Mouse (Mus musculus) liver, embryonic 15.5 days (tissue): ENCODE results near the gene Ptma. TPM values are rescaled to one million over a fixed set of nuclear protein-coding genes. Genes with fewer than 3 reads are reported as not detected.
"Not testable (repeated sequence)": the region's sequence is repeated elsewhere in the genome, so short reads cannot be mapped to it uniquely, and the experiment has no call there.

Experiments used
- ATAC-seq: fragments of 200-750 bp; cut with Nextera tagmentation; 2 replicates; pipeline ENCODE4 v1.8.0; 2017; ENCODE audit warnings: moderate number of reproducible peaks, mild to moderate bottlenecking, moderate library complexity; ENCODE audit not compliant: insufficient read depth
- H3K27ac ChIP-seq: fragments of 300-500 bp; sonication (generic); replicated peaks from 2 replicates; pipeline ENCODE4 v1.5.1; 2015; ENCODE audit warnings: mild to moderate bottlenecking, inconsistent platforms
- H3K27me3 ChIP-seq: fragments of 300-500 bp; sonication (generic); 2 replicates; pipeline ENCODE4 v1.6.1; 2015; ENCODE audit warnings: mild to moderate bottlenecking, inconsistent platforms
- H3K36me3 ChIP-seq: fragments of 300-500 bp; sonication (generic); replicated peaks from 2 replicates; pipeline ENCODE4 v1.6.1; 2015; ENCODE audit warnings: moderate library complexity, mild to moderate bottlenecking, inconsistent platforms
- H3K4me1 ChIP-seq: fragments of 300-500 bp; sonication (generic); replicated peaks from 2 replicates; pipeline ENCODE4 v1.6.1; 2015; ENCODE audit warnings: inconsistent platforms
- H3K4me2 ChIP-seq: fragments of 300-500 bp; sonication (generic); 2 replicates; pipeline ENCODE4 v1.6.1; 2015; ENCODE audit warnings: moderate library complexity, mild to moderate bottlenecking, inconsistent platforms
- H3K4me3 ChIP-seq: fragments of 300-500 bp; sonication (generic); replicated peaks from 2 replicates; pipeline ENCODE4 v1.5.1; 2015; ENCODE audit warnings: mild to moderate bottlenecking, inconsistent platforms
- H3K9ac ChIP-seq: fragments of 300-500 bp; sonication (generic); 2 replicates; pipeline ENCODE4 v1.6.1; 2015; ENCODE audit warnings: moderate library complexity, mild to moderate bottlenecking, inconsistent platforms
- H3K9me3 ChIP-seq: fragments of 300-500 bp; sonication (generic); replicated peaks from 2 replicates; pipeline ENCODE4 v1.6.1; 2016; ENCODE audit warnings: inconsistent platforms
- whole genome bisulfite sequencing: fragments of 180-500 bp; shearing (Covaris S2); methylation state at CpG from one replicate; pipeline ENCODE4 v1.1.7; 2015; ENCODE audit warnings: mixed read lengths; ENCODE audit not compliant: insufficient replicate concordance; 5-methylcytosine and 5-hydroxymethylcytosine counted together
- polyA plus RNA-seq: library from polyadenylated mRNA; unstranded; fragments of >200 nt; fragmentation: Nextera tagmentation; extraction: Ambion mirVana; gene quantifications from 2 replicates; pipeline ENCODE4 v1.2.1, GENCODE M21; 2015

Ptma gene
- polyA plus RNA-seq, 1 experiment from 2014 or later = 778 TPM

- Histone ChIP-seq H3K36me3 (no peaks in the 10 kb centered on the region), H3K4me2 (peak overlapping the region; percentile 87), H3K27me3 (peaks cover 15% of the 10 kb centered on the region), H3K4me1 (peaks cover 75% of the 10 kb centered on the region), H3K9ac (peak overlapping the region; percentile 58), H3K9me3 (no peaks in the 10 kb centered on the region), H3K4me3 (peak overlapping the region; percentile 61), H3K27ac (peak overlapping the region; percentile 78)
- ATAC-seq = peak; percentile 75
- under 1% methylated on average over 64 of the region's 64 CpGs for WGBS
These were observed 22.4 kb upstream of the Ptma start for GRCm38 (mm10) chr1:86503906-86504696.

- peak overlapping the region; percentile 87 for H3K4me2 ChIP-seq
- WGBS = 17% methylated on average over 19 of the region's 19 CpGs
- H3K27me3 ChIP-seq = peaks cover 15% of the 10 kb centered on the region
- peak overlapping the region; percentile 61 for H3K4me3 ChIP-seq
- no peak for ATAC-seq
- H3K4me1 ChIP-seq = peaks cover 78% of the 10 kb centered on the region
- H3K9me3 ChIP-seq = no peaks in the 10 kb centered on the region
- peak overlapping the region; percentile 78 for H3K27ac ChIP-seq
- H3K36me3 ChIP-seq = no peaks in the 10 kb centered on the region
- peak overlapping the region; percentile 58 for H3K9ac ChIP-seq
These were observed 21.7 kb upstream of the Ptma start for GRCm38 (mm10) chr1:86504697-86505421.

- Histone ChIP-seq H3K27ac (peak overlapping the region; percentile 78), H3K36me3 (no peaks in the 10 kb centered on the region), H3K4me3 (0 out of 2 replicates have a peak overlapping the region, but pooled peaks have one; percentile 61), H3K9ac (peak overlapping the region; percentile 58), H3K27me3 (peaks cover 15% of the 10 kb centered on the region), H3K4me2 (peak overlapping the region; percentile 87), H3K4me1 (peaks cover 76% of the 10 kb centered on the region), H3K9me3 (no peaks in the 10 kb centered on the region)
- no peak for ATAC-seq
- WGBS = 55% methylated on average over 1 of the region's 1 CpGs
These were observed 21.1 kb upstream of the Ptma start for GRCm38 (mm10) chr1:86505461-86505860.

- no peak overlapping the region for H3K4me3 ChIP-seq
- 86% methylated on average over 5 of the region's 5 CpGs for WGBS
- no peak overlapping the region for H3K4me2 ChIP-seq
- ATAC-seq = no peak
- peaks cover 74% of the 10 kb centered on the region for H3K4me1 ChIP-seq
- no peaks in the 10 kb centered on the region for H3K36me3 ChIP-seq
- H3K9me3 ChIP-seq = no peaks in the 10 kb centered on the region
- H3K9ac ChIP-seq = no peak overlapping the region
- H3K27me3 ChIP-seq = peaks cover 15% of the 10 kb centered on the region
- H3K27ac ChIP-seq = no peak overlapping the region
These were observed 20.1 kb upstream of the Ptma start for GRCm38 (mm10) chr1:86506420-86506819.

GRCm38 (mm10) chr1:86507866-86508265, 18.7 kb upstream of the Ptma start:
- no peak overlapping the region for H3K4me2 ChIP-seq
- H3K4me3 ChIP-seq = no peak overlapping the region
- no peaks in the 10 kb centered on the region for H3K36me3 ChIP-seq
- H3K27ac ChIP-seq = no peak overlapping the region
- H3K4me1 ChIP-seq = peaks cover 71% of the 10 kb centered on the region
- ATAC-seq = no peak
- H3K9me3 ChIP-seq = no peaks in the 10 kb centered on the region
- no peak overlapping the region for H3K9ac ChIP-seq
- peaks cover 12% of the 10 kb centered on the region for H3K27me3 ChIP-seq
- 70% methylated on average over 5 of the region's 5 CpGs for WGBS

GRCm38 (mm10) chr1:86509410-86509809, 17.1 kb upstream of the Ptma start:
- Histone ChIP-seq H3K4me3 (no peak overlapping the region), H3K9ac (no peak overlapping the region), H3K4me2 (no peak overlapping the region), H3K4me1 (peaks cover 55% of the 10 kb centered on the region), H3K27me3 (no peaks in the 10 kb centered on the region), H3K36me3 (no peaks in the 10 kb centered on the region), H3K9me3 (no peaks in the 10 kb centered on the region), H3K27ac (no peak overlapping the region)
- ATAC-seq = peak; percentile 53
- WGBS = 14% methylated on average over 7 of the region's 7 CpGs

- Histone ChIP-seq H3K9ac (no peak overlapping the region), H3K4me1 (peaks cover 47% of the 10 kb centered on the region), H3K9me3 (no peaks in the 10 kb centered on the region), H3K27ac (no peak overlapping the region), H3K4me3 (no peak overlapping the region), H3K36me3 (no peaks in the 10 kb centered on the region), H3K4me2 (no peak overlapping the region), H3K27me3 (no peaks in the 10 kb centered on the region)
- ATAC-seq = no peak
- WGBS = 52% methylated on average over 1 of the region's 1 CpGs
These were observed 16.3 kb upstream of the Ptma start for GRCm38 (mm10) chr1:86510266-86510665.

- H3K9ac ChIP-seq = no peak overlapping the region
- no peaks in the 10 kb centered on the region for H3K9me3 ChIP-seq
- no peak for ATAC-seq
- WGBS = 53% methylated on average over 9 of the region's 9 CpGs
- no peaks in the 10 kb centered on the region for H3K27me3 ChIP-seq
- H3K4me2 ChIP-seq = no peak overlapping the region
- no peak overlapping the region for H3K4me3 ChIP-seq
- peaks cover 41% of the 10 kb centered on the region for H3K4me1 ChIP-seq
- H3K36me3 ChIP-seq = no peaks in the 10 kb centered on the region
- no peak overlapping the region for H3K27ac ChIP-seq
These were observed 15.7 kb upstream of the Ptma start for GRCm38 (mm10) chr1:86510676-86511441.

GRCm38 (mm10) chr1:86512154-86512720, 14.3 kb upstream of the Ptma start:
- ATAC-seq = no peak
- Histone ChIP-seq H3K4me1 (peaks cover 34% of the 10 kb centered on the region), H3K9ac (no peak overlapping the region), H3K27me3 (no peaks in the 10 kb centered on the region), H3K27ac (no peak overlapping the region), H3K36me3 (no peaks in the 10 kb centered on the region), H3K4me2 (no peak overlapping the region), H3K4me3 (no peak overlapping the region), H3K9me3 (no peaks in the 10 kb centered on the region)
- 75% methylated on average over 4 of the region's 4 CpGs for WGBS

- ATAC-seq, H3K27me3 ChIP-seq, H3K27ac ChIP-seq, H3K4me2 ChIP-seq, H3K9me3 ChIP-seq, H3K36me3 ChIP-seq, H3K4me3 ChIP-seq, H3K9ac ChIP-seq: not testable (repeated sequence)
- peaks cover 32% of the 10 kb centered on the region for H3K4me1 ChIP-seq
- WGBS = 46% methylated on average over 1 of the region's 1 CpGs
These were observed 13.5 kb upstream of the Ptma start for GRCm38 (mm10) chr1:86513031-86513430.
